Mouse (Mus musculus) heart, adult 2 months (tissue): Measurements from ENCODE around the gene Snrpg.

Experiments used
- EP300 ChIP-seq: fragments of 200-500 bp; IDR thresholded peaks from 2 replicates; pipeline ENCODE4 v1.6.1; 2011; ENCODE audit warnings: low read depth, low read length, control low read depth; ENCODE audit not compliant: insufficient read depth
- POLR2A ChIP-seq: fragments of 200-500 bp; IDR thresholded peaks from 2 replicates; pipeline ENCODE4 v1.6.1; 2011; ENCODE audit warnings: mild to moderate bottlenecking, low read depth, low read length, control low read depth; ENCODE audit not compliant: insufficient read depth

GRCm38 (mm10) chr6:86382551-86382950 lies 11.4 kb downstream of the Snrpg start:
- TF ChIP-seq POLR2A (no peak), EP300 (no peak)
